Mouse (Mus musculus): Measurements from ENCODE around the gene Cyth2. TPM values are rescaled to one million over a fixed set of nuclear protein-coding genes. Genes with fewer than 3 reads are reported as not detected.

The Cyth2 gene
- polyA plus RNA-seq, 1 experiment from 2014 or later: 30.9 TPM

- Histone ChIP-seq H3K36me3 (replicated peaks) (no peaks in the 10 kb centered on the region), H3K4me2 (no peak overlapping the region), H3K4me3 (replicated peaks) (no peak overlapping the region), H3K27ac (replicated peaks) (no peak overlapping the region), H3K9me3 (replicated peaks) (no peaks in the 10 kb centered on the region), H3K9ac (no peak overlapping the region), H3K27me3 (peaks cover 2% of the 10 kb centered on the region; the same call in 1 of the 2 replicates), H3K4me1 (replicated peaks) (no peaks in the 10 kb centered on the region)
- ATAC-seq (ENCODE audit: insufficient read depth): no peak
- WGBS (ENCODE audit: insufficient replicate concordance): 37% methylated on average over 8 of the region's 8 CpGs
Observed at GRCm38 (mm10) chr7:45765995-45766394, 48.4 kb downstream of the Cyth2 start.

GRCm38 (mm10) chr7:45760151-45760550 lies 54.2 kb downstream of the Cyth2 start:
- no peak for ATAC-seq (ENCODE audit: insufficient read depth)
- Histone ChIP-seq H3K27ac (replicated peaks) (no peak overlapping the region), H3K4me1 (replicated peaks) (no peaks in the 10 kb centered on the region), H3K36me3 (replicated peaks) (no peaks in the 10 kb centered on the region), H3K4me3 (replicated peaks) (no peak overlapping the region), H3K27me3 (peaks cover 33% of the 10 kb centered on the region), H3K4me2 (no peak overlapping the region), H3K9ac (no peak overlapping the region), H3K9me3 (replicated peaks) (no peaks in the 10 kb centered on the region)
- WGBS (ENCODE audit: insufficient replicate concordance): 32% methylated on average over 5 of the region's 5 CpGs

DNA sequence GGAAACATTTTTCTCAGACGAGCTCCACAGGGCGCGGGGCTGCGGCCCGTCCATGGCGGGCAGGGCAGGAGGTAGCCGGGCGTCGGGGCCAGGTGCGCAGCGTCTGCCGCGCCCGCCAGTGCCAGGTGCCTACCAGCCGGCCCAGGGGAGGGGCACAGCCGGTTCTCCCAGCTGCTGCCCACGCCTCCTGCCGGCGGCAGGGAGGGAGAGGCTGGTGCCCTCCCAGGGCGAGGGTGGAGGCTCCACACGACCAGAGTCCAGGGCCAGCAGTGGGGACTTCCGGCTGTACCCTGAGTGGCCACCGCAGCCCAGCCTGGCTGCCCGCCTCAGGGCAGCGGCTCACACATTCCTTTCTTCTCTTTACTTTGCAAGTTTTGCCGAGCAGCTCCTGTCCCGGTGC lies 55.0 kb downstream of the Cyth2 start:
- Histone ChIP-seq H3K4me3 (replicated peaks) (0 out of 2 replicates have a peak overlapping the region, but pooled peaks have one; percentile 11), H3K4me1 (replicated peaks) (no peaks in the 10 kb centered on the region), H3K27ac (replicated peaks) (no peak overlapping the region), H3K9ac (no peak overlapping the region), H3K27me3 (peaks cover 33% of the 10 kb centered on the region), H3K4me2 (peak overlapping the region; percentile 49), H3K9me3 (replicated peaks) (no peaks in the 10 kb centered on the region), H3K36me3 (replicated peaks) (no peaks in the 10 kb centered on the region)
- peak; percentile 28; the same call in 1 of the 2 replicates for ATAC-seq (ENCODE audit: insufficient read depth)
- 13% methylated on average over 27 of the region's 27 CpGs for WGBS (ENCODE audit: insufficient replicate concordance)

Other genes with a start within 250 kb of the Cyth2 start
- gene Bcat2, start 244.4 kb downstream of the Cyth2 start, polyA plus RNA-seq (2015; fragmentation: Nextera tagmentation; extraction: Ambion mirVana): 46.3 and 48.5 TPM in 2 replicates
- not detected in 2 replicates for gene Fgf21, start 199.1 kb downstream of the Cyth2 start, polyA plus RNA-seq (2015; fragmentation: Nextera tagmentation; extraction: Ambion mirVana)
- gene Fut1, start 197.3 kb downstream of the Cyth2 start, polyA plus RNA-seq (2015; fragmentation: Nextera tagmentation; extraction: Ambion mirVana): not detected in 2 replicates
- 0.06 and 0.10 TPM in 2 replicates for gene Izumo1, start 192.8 kb downstream of the Cyth2 start, polyA plus RNA-seq (2015; fragmentation: Nextera tagmentation; extraction: Ambion mirVana)
- gene Rasip1, start 187.1 kb downstream of the Cyth2 start, polyA plus RNA-seq (2015; fragmentation: Nextera tagmentation; extraction: Ambion mirVana): 2.8 and 3.8 TPM in 2 replicates
- gene Mamstr, start 174.6 kb downstream of the Cyth2 start, polyA plus RNA-seq (2015; fragmentation: Nextera tagmentation; extraction: Ambion mirVana): 0.91 and 1.2 TPM in 2 replicates
- 0.06 TPM in 1 of 2 replicates, not detected in the other for gene Fut2, start 148.2 kb downstream of the Cyth2 start, polyA plus RNA-seq (2015; fragmentation: Nextera tagmentation; extraction: Ambion mirVana)
- gene Ntn5, start 130.6 kb downstream of the Cyth2 start, polyA plus RNA-seq (2015; fragmentation: Nextera tagmentation; extraction: Ambion mirVana): not detected in 2 replicates
- gene Sec1, start 120.2 kb downstream of the Cyth2 start, polyA plus RNA-seq (2015; fragmentation: Nextera tagmentation; extraction: Ambion mirVana): 0.05 and 0.06 TPM in 2 replicates
- gene Car11, start 114.7 kb downstream of the Cyth2 start, polyA plus RNA-seq (2015; fragmentation: Nextera tagmentation; extraction: Ambion mirVana): 0.26 and 0.44 TPM in 2 replicates
- gene Dbp, start 109.5 kb downstream of the Cyth2 start, polyA plus RNA-seq (2015; fragmentation: Nextera tagmentation; extraction: Ambion mirVana): 0.46 and 0.85 TPM in 2 replicates
- gene Rpl18, start 99.1 kb downstream of the Cyth2 start, polyA plus RNA-seq (2015; fragmentation: Nextera tagmentation; extraction: Ambion mirVana): 533 and 542 TPM in 2 replicates
- 10.4 and 13.3 TPM in 2 replicates for gene Sphk2, start 96.6 kb downstream of the Cyth2 start, polyA plus RNA-seq (2015; fragmentation: Nextera tagmentation; extraction: Ambion mirVana)
- 0.30 and 0.33 TPM in 2 replicates for gene Fam83e, start 93.4 kb downstream of the Cyth2 start, polyA plus RNA-seq (2015; fragmentation: Nextera tagmentation; extraction: Ambion mirVana)
- gene Spaca4, start 88.8 kb downstream of the Cyth2 start, polyA plus RNA-seq (2015; fragmentation: Nextera tagmentation; extraction: Ambion mirVana): not detected in 2 replicates
- gene Lmtk3, start 30.8 kb downstream of the Cyth2 start, polyA plus RNA-seq (2015; fragmentation: Nextera tagmentation; extraction: Ambion mirVana): not detected in 2 replicates
- 0.07 and 0.22 TPM in 2 replicates for gene Sult2b1, start 29.9 kb downstream of the Cyth2 start, polyA plus RNA-seq (2015; fragmentation: Nextera tagmentation; extraction: Ambion mirVana)
- 0.06 and 0.12 TPM in 2 replicates for gene Kcnj14, start 10.2 kb upstream of the Cyth2 start, polyA plus RNA-seq (2015; fragmentation: Nextera tagmentation; extraction: Ambion mirVana)
- 24.7 and 25.3 TPM in 2 replicates for gene Grwd1, start 16.4 kb upstream of the Cyth2 start, polyA plus RNA-seq (2015; fragmentation: Nextera tagmentation; extraction: Ambion mirVana)
- gene Kdelr1, start 58.2 kb upstream of the Cyth2 start, polyA plus RNA-seq (2015; fragmentation: Nextera tagmentation; extraction: Ambion mirVana): 27.6 TPM in 2 replicates
- 0.05 TPM in 2 replicates for gene Grin2d, start 63.8 kb upstream of the Cyth2 start, polyA plus RNA-seq (2015; fragmentation: Nextera tagmentation; extraction: Ambion mirVana)
- gene Syngr4, start 82.1 kb upstream of the Cyth2 start, polyA plus RNA-seq (2015; fragmentation: Nextera tagmentation; extraction: Ambion mirVana): 0.94 and 1.3 TPM in 2 replicates
- 3.6 and 4.0 TPM in 2 replicates for gene Tmem143, start 82.4 kb upstream of the Cyth2 start, polyA plus RNA-seq (2015; fragmentation: Nextera tagmentation; extraction: Ambion mirVana)
- gene Emp3, start 106.8 kb upstream of the Cyth2 start, polyA plus RNA-seq (2015; fragmentation: Nextera tagmentation; extraction: Ambion mirVana): 59.9 and 65.0 TPM in 2 replicates
- 0.91 and 1.2 TPM in 2 replicates for gene Ccdc114, start 109.5 kb upstream of the Cyth2 start, polyA plus RNA-seq (2015; fragmentation: Nextera tagmentation; extraction: Ambion mirVana)
- 11.4 and 16.7 TPM in 2 replicates for gene Abcc6, start 215.7 kb upstream of the Cyth2 start, polyA plus RNA-seq (2015; fragmentation: Nextera tagmentation; extraction: Ambion mirVana)
- 22.5 and 24.0 TPM in 2 replicates for gene Nomo1, start 219.1 kb upstream of the Cyth2 start, polyA plus RNA-seq (2015; fragmentation: Nextera tagmentation; extraction: Ambion mirVana)

Data from liver, embryonic 15.5 days (tissue).